Mouse (Mus musculus) kidney, adult 2 months (tissue): ENCODE data around the gene Cpb1. TPM values are rescaled to one million over a fixed set of nuclear protein-coding genes. Genes with fewer than 3 reads are reported as not detected.

Experiments used
- DNase-seq: peaks from one replicate; pipeline ENCODE4 v3.0.0; 2021
- H3K27ac ChIP-seq: fragments of 200-500 bp; 2 replicates; pipeline ENCODE4 v1.5.1; 2012; ENCODE audit warnings: low read depth, low read length, control low read depth, inconsistent platforms; ENCODE audit not compliant: insufficient read depth
- H3K27me3 ChIP-seq: fragments of 200-500 bp; replicated peaks from 2 replicates; pipeline ENCODE4 v1.6.1; 2012; ENCODE audit warnings: mild to moderate bottlenecking, moderate library complexity, low read length, inconsistent platforms; ENCODE audit not compliant: control insufficient read depth, insufficient read depth
- H3K36me3 ChIP-seq: fragments of 200-500 bp; 2 replicates; pipeline ENCODE4 v1.6.1; 2012; ENCODE audit warnings: mild to moderate bottlenecking, moderate library complexity, low read length, inconsistent platforms; ENCODE audit not compliant: control insufficient read depth, insufficient read depth
- H3K4me1 ChIP-seq: fragments of 200-500 bp; 2 replicates; pipeline ENCODE4 v1.6.1; 2011; ENCODE audit warnings: low read length; ENCODE audit not compliant: control insufficient read depth, insufficient read depth
- H3K4me3 ChIP-seq: fragments of 200-500 bp; 2 replicates; pipeline ENCODE4 v1.5.1; 2011; ENCODE audit warnings: mild to moderate bottlenecking, low read depth, low read length, control low read depth; ENCODE audit not compliant: insufficient read depth
- CTCF ChIP-seq: fragments of 200-500 bp; conservative IDR thresholded peaks from 2 replicates; pipeline ENCODE4 v1.5.1; 2011; ENCODE audit warnings: low read depth, mild to moderate bottlenecking, control low read depth, low read length, moderate library complexity, mixed read lengths; ENCODE audit not compliant: insufficient read depth, insufficient read length
- POLR2A ChIP-seq: fragments of 200-500 bp; IDR thresholded peaks from one replicate; pipeline ENCODE4 v1.6.1; 2011; ENCODE audit warnings: low read depth, low read length, control low read depth
- WGBS: fragments of 180-500 bp; shearing (Covaris S2); methylation state at CpG from one replicate; pipeline ENCODE4 v1.1.7; 2018; 5-methylcytosine and 5-hydroxymethylcytosine counted together
- polyA plus RNA-seq: library from polyadenylated mRNA; depleted of rRNA; stranded (reverse); fragments of >200 nt; gene quantifications from 2 replicates; pipeline ENCODE4 v1.2.3, GENCODE M21; 2012

Cpb1 gene
- polyA plus RNA-seq, 1 experiment: 0.05 TPM

DNA sequence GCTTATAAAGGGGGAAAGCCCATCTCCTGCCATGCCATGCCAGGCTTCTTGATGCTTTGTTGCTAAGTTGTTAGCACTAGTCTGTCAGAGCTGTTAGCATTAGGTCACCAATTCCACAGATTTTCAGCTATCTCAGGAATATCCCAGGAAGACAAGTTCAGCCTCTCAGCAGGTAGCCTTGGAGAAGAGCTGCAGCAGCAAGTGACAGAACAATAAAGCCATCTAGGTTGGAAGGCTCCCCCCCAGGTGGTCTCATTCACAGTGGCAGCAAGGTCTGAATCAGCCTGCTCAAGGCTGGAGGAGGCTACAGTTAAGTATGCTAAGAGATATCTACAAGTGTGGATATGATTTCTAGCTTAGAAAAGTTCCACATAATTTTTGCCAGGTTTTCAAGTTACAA lies 15.8 kb upstream of the Cpb1 start:
- H3K36me3 ChIP-seq: no peaks in the 10 kb centered on the region
- DNase-seq: no peak
- TF ChIP-seq CTCF: no peak

DNA sequence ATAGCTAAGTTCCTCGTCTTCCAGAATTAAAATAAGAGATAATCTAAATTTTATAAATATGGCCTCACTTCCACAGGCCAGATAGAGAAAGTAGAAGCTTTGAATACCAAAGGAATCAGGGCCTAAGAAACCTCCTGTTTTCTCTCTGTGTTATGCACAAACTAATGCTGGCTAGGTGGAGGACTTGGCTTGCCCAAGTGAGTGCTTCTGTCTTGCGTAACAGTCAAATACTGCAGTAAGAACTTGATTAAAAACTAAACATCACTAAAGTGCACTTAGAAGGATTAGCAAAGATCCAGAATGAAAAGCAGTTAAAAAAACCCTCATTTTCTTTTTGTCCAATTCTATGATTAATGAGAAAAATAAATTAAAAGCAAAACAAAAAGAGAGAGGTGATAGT lies 13.2 kb upstream of the Cpb1 start:
- no peak overlapping the region for H3K4me3 ChIP-seq
- H3K27ac ChIP-seq: no peak overlapping the region
- H3K36me3 ChIP-seq: no peaks in the 10 kb centered on the region
- 88% methylated on average over 2 of the region's 2 CpGs for WGBS
- TF ChIP-seq CTCF: no peak
- no peak for DNase-seq
- H3K4me1 ChIP-seq: no peaks in the 10 kb centered on the region
- H3K27me3 ChIP-seq: no peaks in the 10 kb centered on the region; the same call in 1 of the 2 replicates

More for the DNA sequence above, 15.8 kb upstream of the Cpb1 start:
- H3K4me3 ChIP-seq: no peak overlapping the region
- no peak overlapping the region for H3K27ac ChIP-seq
- no peaks in the 10 kb centered on the region for H3K4me1 ChIP-seq
- no peaks in the 10 kb centered on the region; the same call in 1 of the 2 replicates for H3K27me3 ChIP-seq

DNA sequence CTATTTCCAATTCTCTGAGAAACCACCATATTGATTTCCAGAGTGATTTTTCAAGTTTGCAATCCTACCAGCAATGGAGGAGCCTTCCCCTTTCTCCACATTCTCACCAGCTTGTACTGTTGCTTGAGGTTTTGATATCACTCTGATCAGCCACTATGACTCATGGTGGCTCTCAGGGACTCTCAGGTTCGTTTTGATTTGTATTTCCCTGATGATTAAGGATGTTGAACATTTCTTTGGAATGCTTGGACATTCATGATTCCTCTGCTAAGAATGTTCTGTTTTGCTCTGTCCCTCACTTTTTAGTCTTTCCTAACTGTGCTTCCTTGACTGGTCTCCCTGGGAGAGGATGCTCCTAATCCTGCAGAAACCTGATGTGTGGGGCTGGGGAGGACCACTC lies 6.3 kb upstream of the Cpb1 start:
- H3K36me3 ChIP-seq: no peaks in the 10 kb centered on the region
- no peak for DNase-seq
- no peak overlapping the region for H3K4me3 ChIP-seq
- no peaks in the 10 kb centered on the region for H3K4me1 ChIP-seq
- TF ChIP-seq POLR2A (no peak), CTCF (no peak)
- H3K27ac ChIP-seq: no peak overlapping the region
- no peaks in the 10 kb centered on the region; the same call in 1 of the 2 replicates for H3K27me3 ChIP-seq
- 55% methylated on average over 1 of the region's 1 CpGs for WGBS

DNA sequence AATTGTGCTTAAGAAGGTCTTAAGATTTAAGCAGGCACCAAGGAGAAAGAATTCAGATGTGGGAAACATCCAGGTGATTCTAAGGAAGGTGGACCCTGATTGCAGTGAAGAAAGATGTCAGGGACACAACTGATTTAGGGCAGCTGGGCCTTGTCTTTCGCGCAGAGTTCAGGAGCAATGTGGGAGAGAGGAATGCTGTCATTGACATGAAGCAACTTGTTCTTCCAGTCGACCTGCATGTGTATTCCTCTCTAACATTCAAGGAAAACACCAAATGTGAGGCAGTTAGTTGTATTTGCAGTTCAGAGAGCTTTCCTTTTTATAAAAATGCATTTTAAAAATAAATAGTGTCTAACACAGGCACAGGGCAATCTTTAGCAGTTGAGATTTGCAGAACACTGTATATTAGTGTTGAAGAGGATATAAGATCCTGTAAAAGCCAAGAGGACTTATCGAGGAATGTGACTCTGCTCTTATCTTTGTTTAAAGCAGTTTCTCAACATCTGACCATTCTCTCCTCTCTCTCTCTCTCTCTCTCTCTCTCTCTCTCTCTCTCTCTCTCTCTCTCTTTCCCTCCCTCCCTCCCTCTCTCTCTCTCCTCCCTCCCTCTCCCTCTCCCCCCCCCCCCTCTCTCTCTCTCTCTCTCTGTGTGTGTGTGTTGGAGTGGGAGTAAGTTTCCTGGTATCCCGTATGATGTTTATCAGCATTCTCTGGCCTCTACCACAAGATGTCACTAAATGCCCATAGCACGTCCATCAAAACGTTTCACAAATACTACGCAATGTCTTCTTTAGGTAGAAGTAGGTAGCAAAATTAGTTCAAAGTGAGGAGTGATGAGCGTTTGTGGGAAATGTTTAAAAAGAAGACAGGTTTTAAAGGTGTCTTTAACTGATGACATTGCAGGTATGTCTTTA lies 20.7 kb downstream of the Cpb1 start:
- TF ChIP-seq POLR2A: no peak
- no peak for TF ChIP-seq CTCF
- Histone ChIP-seq H3K27me3 (no peaks in the 10 kb centered on the region; the same call in 1 of the 2 replicates), H3K4me1 (no peaks in the 10 kb centered on the region), H3K4me3 (no peak overlapping the region), H3K27ac (no peak overlapping the region), H3K36me3 (no peaks in the 10 kb centered on the region)
- DNase-seq: peak; percentile 3
- WGBS: 34% methylated on average over 9 of the region's 9 CpGs

DNA sequence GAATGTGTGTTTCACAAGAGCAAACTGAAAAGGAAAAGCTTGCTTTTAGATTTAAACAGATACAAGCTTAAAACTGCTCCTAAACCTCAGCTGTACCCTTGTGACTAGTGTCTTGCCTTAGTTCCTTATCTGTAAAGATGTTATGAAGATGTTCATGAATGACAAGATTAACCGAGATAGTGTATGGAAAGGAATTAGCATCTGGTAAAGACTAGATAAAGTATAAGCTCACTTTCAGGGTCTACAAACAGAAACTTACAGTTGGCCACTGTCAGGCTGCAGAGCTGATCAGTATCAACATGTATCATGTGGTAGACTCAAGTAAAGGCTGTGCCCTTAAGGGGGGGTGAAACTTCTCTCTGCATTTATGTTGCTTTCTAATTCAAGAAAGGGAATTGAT lies 31.6 kb downstream of the Cpb1 start:
- Histone ChIP-seq H3K4me3 (no peak overlapping the region), H3K36me3 (no peaks in the 10 kb centered on the region), H3K4me1 (no peaks in the 10 kb centered on the region), H3K27me3 (no peaks in the 10 kb centered on the region), H3K27ac (no peak overlapping the region)
- TF ChIP-seq POLR2A: no peak
- no peak for TF ChIP-seq CTCF
- DNase-seq: no peak
- WGBS: 86% methylated on average over 1 of the region's 1 CpGs

DNA sequence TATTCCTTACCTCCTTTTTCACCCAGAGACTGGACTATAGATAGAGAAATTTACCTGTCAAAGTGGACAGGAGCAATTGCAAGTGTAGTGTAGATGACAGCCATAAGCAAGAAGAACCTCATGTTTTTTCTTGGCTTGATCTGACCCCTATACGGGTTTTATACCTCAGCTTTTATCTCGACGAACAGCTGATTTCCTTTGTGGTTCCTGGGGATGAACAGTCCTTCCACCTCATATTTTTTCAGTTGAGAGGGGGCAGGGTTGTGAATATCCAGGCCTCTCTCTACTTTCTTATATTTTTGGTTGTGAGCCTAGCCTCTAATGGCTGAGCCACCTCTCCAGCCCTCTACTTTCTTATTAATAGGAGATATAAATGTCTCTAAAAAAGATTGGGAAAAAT lies 33.5 kb downstream of the Cpb1 start, which contains the start of gene Cpa3:
TSS of gene Cpa3 (minus strand) at position 132 of the 400 bp plus-strand sequence.
- no peaks in the 10 kb centered on the region for H3K36me3 ChIP-seq
- no peak within 1 kb of the TSS for H3K27ac ChIP-seq
- no peaks in the 10 kb centered on the region for H3K4me1 ChIP-seq
- H3K4me3 ChIP-seq: no peak within 1 kb of the TSS
- DNase-seq: no peak
- no peaks in the 10 kb centered on the region for H3K27me3 ChIP-seq
- WGBS: 73% methylated on average over 3 of the region's 3 CpGs
- TF ChIP-seq CTCF (no peak), POLR2A (no peak)

DNA sequence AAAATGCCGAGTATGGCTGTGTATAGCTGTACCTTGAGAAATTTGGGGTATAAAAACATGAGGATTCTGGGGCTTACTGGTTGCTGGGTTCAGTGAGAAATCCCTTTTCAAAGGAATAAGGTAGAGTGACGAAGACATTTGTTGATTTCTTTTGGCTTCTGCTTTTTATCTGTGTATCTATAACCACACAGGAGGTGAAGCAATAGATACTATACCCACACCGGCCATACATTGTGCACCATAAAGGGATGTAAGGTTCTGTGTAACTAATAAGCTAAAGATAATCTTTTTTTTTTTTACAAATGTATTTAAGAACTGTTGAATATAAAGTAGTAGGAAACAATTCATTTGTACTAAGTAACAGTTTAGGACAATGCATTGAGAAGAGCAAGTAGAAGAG lies 35.8 kb downstream of the Cpb1 start:
- no peaks in the 10 kb centered on the region for H3K27me3 ChIP-seq
- no peak overlapping the region for H3K27ac ChIP-seq
- no peak overlapping the region for H3K4me3 ChIP-seq
- 80% methylated on average over 3 of the region's 3 CpGs for WGBS
- no peaks in the 10 kb centered on the region for H3K4me1 ChIP-seq
- no peak for TF ChIP-seq CTCF
- no peak for TF ChIP-seq POLR2A
- no peak for DNase-seq
- no peaks in the 10 kb centered on the region for H3K36me3 ChIP-seq
